Mouse (Mus musculus): Measurements from ENCODE around the gene Idh1.

DNA sequence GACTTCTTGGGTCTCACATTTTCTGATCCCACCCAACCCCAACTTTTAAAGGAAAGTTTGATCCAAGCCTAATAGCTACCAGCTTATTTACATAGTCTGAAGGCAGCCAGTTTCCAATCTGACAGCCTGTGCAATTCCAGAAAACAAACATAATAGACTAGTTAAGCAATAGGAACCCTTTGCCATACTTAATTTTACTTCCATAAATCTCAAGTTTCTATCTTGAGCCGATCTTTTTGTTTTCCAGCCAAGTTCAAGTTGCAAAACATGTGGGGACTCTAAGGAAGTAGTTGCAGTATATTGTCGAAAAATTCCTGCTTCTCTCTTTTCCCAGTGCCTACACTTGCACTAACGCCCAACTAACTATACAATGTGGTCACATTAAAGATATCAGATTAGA is 8.8 kb downstream of the Idh1 start:
- TF ChIP-seq CTCF (IDR thresholded peaks at IDR 0.05; ENCODE audit: low read depth) (no peak), EP300 (IDR thresholded peaks at IDR 0.05; ENCODE audit: low read depth) (no peak; the same call in 1 of the 2 replicates)

Measured in liver, postnatal 0 days (tissue).